Mouse (Mus musculus): ENCODE measurements around the gene Ankrd13d. TPM values are rescaled to one million over a fixed set of nuclear protein-coding genes. Genes with fewer than 3 reads are reported as not detected.

Ankrd13d gene
- polyA plus RNA-seq, 1 experiment, result 7.3 TPM

GRCm38 (mm10) chr19:4230415-4230814 is 52.5 kb downstream of the Ankrd13d start:
- DNase-seq, result no peak
- WGBS, result 54% methylated on average over 8 of the region's 8 CpGs

GRCm38 (mm10) chr19:4229451-4230076 is 53.4 kb downstream of the Ankrd13d start:
- 64% methylated on average over 9 of the region's 9 CpGs for WGBS
- Histone ChIP-seq H3K4me1 (ENCODE audit: control insufficient read depth, insufficient read depth, low read length) (peaks cover 12% of the 10 kb centered on the region), H3K4me3 (replicated peaks; ENCODE audit: extremely low read depth, low read depth, low read length) (no peak overlapping the region)
- no peak for DNase-seq
- TF ChIP-seq POLR2A (IDR thresholded peaks at IDR 0.05; ENCODE audit: borderline replicate concordance, extremely low read depth, low read depth, low read length) (no peak), CTCF (IDR thresholded peaks at IDR 0.05; ENCODE audit: insufficient read depth, low read length) (no peak)

More at GRCm38 (mm10) chr19:4230415-4230814, 52.5 kb downstream of the Ankrd13d start:
- Histone ChIP-seq H3K4me1 (ENCODE audit: control insufficient read depth, insufficient read depth, low read length) (peaks cover 12% of the 10 kb centered on the region), H3K4me3 (replicated peaks; ENCODE audit: extremely low read depth, low read depth, low read length) (no peak overlapping the region)
- TF ChIP-seq CTCF (IDR thresholded peaks at IDR 0.05; ENCODE audit: insufficient read depth, low read length) (no peak), POLR2A (IDR thresholded peaks at IDR 0.05; ENCODE audit: borderline replicate concordance, extremely low read depth, low read depth, low read length) (no peak)

- no peak for DNase-seq
- 73% methylated on average over 4 of the region's 4 CpGs for WGBS
- Histone ChIP-seq H3K4me3 (replicated peaks; ENCODE audit: extremely low read depth, low read depth, low read length) (no peak overlapping the region), H3K4me1 (ENCODE audit: control insufficient read depth, insufficient read depth, low read length) (peaks cover 12% of the 10 kb centered on the region)
- TF ChIP-seq POLR2A (IDR thresholded peaks at IDR 0.05; ENCODE audit: borderline replicate concordance, extremely low read depth, low read depth, low read length) (no peak), CTCF (IDR thresholded peaks at IDR 0.05; ENCODE audit: insufficient read depth, low read length) (no peak)
Observed at GRCm38 (mm10) chr19:4228891-4229290, 54.0 kb downstream of the Ankrd13d start.

- Histone ChIP-seq H3K4me3 (replicated peaks; ENCODE audit: extremely low read depth, low read depth, low read length) (no peak overlapping the region), H3K4me1 (ENCODE audit: control insufficient read depth, insufficient read depth, low read length) (peaks cover 12% of the 10 kb centered on the region)
- DNase-seq, result peak; percentile 58
- no peak for TF ChIP-seq POLR2A (IDR thresholded peaks at IDR 0.05; ENCODE audit: borderline replicate concordance, extremely low read depth, low read depth, low read length)
- TF ChIP-seq CTCF (IDR thresholded peaks at IDR 0.05; ENCODE audit: insufficient read depth, low read length), result peak; percentile 76
- 13% methylated on average over 8 of the region's 8 CpGs for WGBS
Observed at GRCm38 (mm10) chr19:4227894-4228678, 54.9 kb downstream of the Ankrd13d start.

GRCm38 (mm10) chr19:4227446-4227845 is 55.5 kb downstream of the Ankrd13d start:
- no peak overlapping the region for H3K4me3 ChIP-seq (replicated peaks; ENCODE audit: extremely low read depth, low read depth, low read length)
- no peak for TF ChIP-seq CTCF (IDR thresholded peaks at IDR 0.05; ENCODE audit: insufficient read depth, low read length)
- no peak for TF ChIP-seq POLR2A (IDR thresholded peaks at IDR 0.05; ENCODE audit: borderline replicate concordance, extremely low read depth, low read depth, low read length)
- 45% methylated on average over 5 of the region's 5 CpGs for WGBS
- no peak for DNase-seq
- H3K4me1 ChIP-seq (ENCODE audit: control insufficient read depth, insufficient read depth, low read length), result peaks cover 10% of the 10 kb centered on the region

GRCm38 (mm10) chr19:4226779-4227178 is 56.2 kb downstream of the Ankrd13d start:
- Histone ChIP-seq H3K4me1 (ENCODE audit: control insufficient read depth, insufficient read depth, low read length) (peaks cover 10% of the 10 kb centered on the region), H3K4me3 (replicated peaks; ENCODE audit: extremely low read depth, low read depth, low read length) (no peak overlapping the region)
- WGBS, result 77% methylated on average over 7 of the region's 7 CpGs
- DNase-seq, result no peak
- TF ChIP-seq POLR2A (IDR thresholded peaks at IDR 0.05; ENCODE audit: borderline replicate concordance, extremely low read depth, low read depth, low read length), result no peak
- no peak for TF ChIP-seq CTCF (IDR thresholded peaks at IDR 0.05; ENCODE audit: insufficient read depth, low read length)

- 56% methylated on average over 11 of the region's 11 CpGs for WGBS
- no peak for TF ChIP-seq CTCF (IDR thresholded peaks at IDR 0.05; ENCODE audit: insufficient read depth, low read length)
- TF ChIP-seq POLR2A (IDR thresholded peaks at IDR 0.05; ENCODE audit: borderline replicate concordance, extremely low read depth, low read depth, low read length), result peak; percentile 8; the same call in 1 of the 2 replicates
- H3K4me1 ChIP-seq (ENCODE audit: control insufficient read depth, insufficient read depth, low read length), result peaks cover 11% of the 10 kb centered on the region
- no peak for DNase-seq
- H3K4me3 ChIP-seq (replicated peaks; ENCODE audit: extremely low read depth, low read depth, low read length), result no peak overlapping the region
Observed at GRCm38 (mm10) chr19:4222165-4222564, 60.8 kb downstream of the Ankrd13d start.

GRCm38 (mm10) chr19:4220957-4221743 is 61.8 kb downstream of the Ankrd13d start:
- DNase-seq, result no peak
- H3K4me3 ChIP-seq (replicated peaks; ENCODE audit: extremely low read depth, low read depth, low read length), result no peak overlapping the region
- H3K4me1 ChIP-seq (ENCODE audit: control insufficient read depth, insufficient read depth, low read length), result peaks cover 21% of the 10 kb centered on the region
- TF ChIP-seq CTCF (IDR thresholded peaks at IDR 0.05; ENCODE audit: insufficient read depth, low read length) (no peak), POLR2A (IDR thresholded peaks at IDR 0.05; ENCODE audit: borderline replicate concordance, extremely low read depth, low read depth, low read length) (no peak; the same call in 1 of the 2 replicates)
- 30% methylated on average over 14 of the region's 14 CpGs for WGBS

GRCm38 (mm10) chr19:4220416-4220815 is 62.5 kb downstream of the Ankrd13d start:
- Histone ChIP-seq H3K4me1 (ENCODE audit: control insufficient read depth, insufficient read depth, low read length) (peaks cover 25% of the 10 kb centered on the region), H3K4me3 (replicated peaks; ENCODE audit: extremely low read depth, low read depth, low read length) (no peak overlapping the region)
- no peak for TF ChIP-seq CTCF (IDR thresholded peaks at IDR 0.05; ENCODE audit: insufficient read depth, low read length)
- no peak for TF ChIP-seq POLR2A (IDR thresholded peaks at IDR 0.05; ENCODE audit: borderline replicate concordance, extremely low read depth, low read depth, low read length)
- 26% methylated on average over 4 of the region's 4 CpGs for WGBS
- DNase-seq, result no peak

Other genes starting within 250 kb of the Ankrd13d start
- 480 and 656 TPM in 2 replicates for gene Gstp1, start 245.2 kb downstream of the Ankrd13d start, polyA plus RNA-seq (2012; rRNA removed)
- gene Gstp2, start 237.1 kb downstream of the Ankrd13d start, polyA plus RNA-seq (2012; rRNA removed), result 47.4 and 87.8 TPM in 2 replicates
- 14.4 and 15.9 TPM in 2 replicates for gene Gstp3, start 223.6 kb downstream of the Ankrd13d start, polyA plus RNA-seq (2012; rRNA removed)
- 0.86 and 0.91 TPM in 2 replicates for gene Cabp2, start 201.6 kb downstream of the Ankrd13d start, polyA plus RNA-seq (2012; rRNA removed)
- gene Cdk2ap2, start 186.0 kb downstream of the Ankrd13d start, polyA plus RNA-seq (2012; rRNA removed), result 200 and 245 TPM in 2 replicates
- gene Pitpnm1, start 183.1 kb downstream of the Ankrd13d start, polyA plus RNA-seq (2012; rRNA removed), result 152 and 163 TPM in 2 replicates
- 108 and 123 TPM in 2 replicates for gene Aip, start 157.3 kb downstream of the Ankrd13d start, polyA plus RNA-seq (2012; rRNA removed)
- gene Gpr152, start 143.3 kb downstream of the Ankrd13d start, polyA plus RNA-seq (2012; rRNA removed), result 0.05 and 0.08 TPM in 2 replicates
- 0.08 TPM in 1 of 2 replicates, not detected in the other for gene Cabp4, start 139.1 kb downstream of the Ankrd13d start, polyA plus RNA-seq (2012; rRNA removed)
- 260 and 262 TPM in 2 replicates for gene Coro1b, start 134.5 kb downstream of the Ankrd13d start, polyA plus RNA-seq (2012; rRNA removed)
- gene Ptprcap, start 129.5 kb downstream of the Ankrd13d start, polyA plus RNA-seq (2012; rRNA removed), result 55.0 and 75.4 TPM in 2 replicates
- 35.2 and 51.2 TPM in 2 replicates for gene Rps6kb2, start 119.8 kb downstream of the Ankrd13d start, polyA plus RNA-seq (2012; rRNA removed)
- 7.9 and 14.4 TPM in 2 replicates for gene Carns1, start 107.7 kb downstream of the Ankrd13d start, polyA plus RNA-seq (2012; rRNA removed)
- gene Tbc1d10c, start 91.9 kb downstream of the Ankrd13d start, polyA plus RNA-seq (2012; rRNA removed), result 23.6 and 24.2 TPM in 2 replicates
- gene Ppp1ca, start 91.1 kb downstream of the Ankrd13d start, polyA plus RNA-seq (2012; rRNA removed), result 373 and 384 TPM in 2 replicates
- gene Rad9a, start 81.5 kb downstream of the Ankrd13d start, polyA plus RNA-seq (2012; rRNA removed), result 32.3 and 36.9 TPM in 2 replicates
- 34.0 and 42.0 TPM in 2 replicates for gene Clcf1, start 68.9 kb downstream of the Ankrd13d start, polyA plus RNA-seq (2012; rRNA removed)
- gene AC109138.7, start 68.8 kb downstream of the Ankrd13d start, polyA plus RNA-seq (2012; rRNA removed), result not detected in 2 replicates
- gene Pold4, start 51.2 kb downstream of the Ankrd13d start, polyA plus RNA-seq (2012; rRNA removed), result 110 and 112 TPM in 2 replicates
- 82.3 and 98.0 TPM in 2 replicates for gene Ssh3, start 14.0 kb downstream of the Ankrd13d start, polyA plus RNA-seq (2012; rRNA removed)
- gene Grk2, start 23.1 kb upstream of the Ankrd13d start, polyA plus RNA-seq (2012; rRNA removed), result 110 and 120 TPM in 2 replicates
- gene Kdm2a, start 115.1 kb upstream of the Ankrd13d start, polyA plus RNA-seq (2012; rRNA removed), result 71.0 and 80.8 TPM in 2 replicates
- 11.4 and 17.5 TPM in 2 replicates for gene Rhod, start 156.3 kb upstream of the Ankrd13d start, polyA plus RNA-seq (2012; rRNA removed)
- gene Syt12, start 194.3 kb upstream of the Ankrd13d start, polyA plus RNA-seq (2012; rRNA removed), result 0.82 and 2.3 TPM in 2 replicates
- gene 2010003K11Rik, start 215.4 kb upstream of the Ankrd13d start, polyA plus RNA-seq (2012; rRNA removed), result 0.23 and 0.82 TPM in 2 replicates
- 52.7 and 62.6 TPM in 2 replicates for gene Pcx, start 227.3 kb upstream of the Ankrd13d start, polyA plus RNA-seq (2012; rRNA removed)